Mouse (Mus musculus) thymus, adult 18-20 months (tissue): ENCODE measurements at regions not wholly inside any gene's neighbourhood (a gene's known extent, or its start where the extent isn't known, plus 50 kb on each side); places are given as distances from the start of the nearest gene placed in this dataset.

Experiments
- DNase-seq, 2 experiments: peaks; one replicate each; pipeline ENCODE4 v3.0.0; 2022; ENCODE audit warnings: mixed read lengths in 2 of 2

DNA sequence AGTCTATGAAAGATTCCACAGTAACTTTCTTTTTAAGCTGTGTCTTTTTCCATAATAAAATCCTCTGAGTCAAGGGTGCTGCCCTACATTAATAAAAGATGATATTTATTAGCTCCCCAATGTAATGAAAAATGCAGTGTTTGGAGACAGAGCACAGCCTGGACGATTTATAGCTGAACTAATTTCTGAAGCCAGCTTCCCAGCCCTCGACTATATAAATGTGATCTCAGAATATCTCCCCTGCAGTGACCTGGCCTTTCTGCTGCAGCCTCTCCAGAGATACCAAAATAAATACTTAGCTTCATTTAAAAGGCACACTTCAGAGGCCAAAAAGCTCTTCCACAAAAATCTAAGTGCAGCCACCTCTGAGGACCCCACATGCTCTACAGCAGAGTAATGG lies 534.7 kb downstream of the Zfp619 start:
- DNase-seq: no peak

DNA sequence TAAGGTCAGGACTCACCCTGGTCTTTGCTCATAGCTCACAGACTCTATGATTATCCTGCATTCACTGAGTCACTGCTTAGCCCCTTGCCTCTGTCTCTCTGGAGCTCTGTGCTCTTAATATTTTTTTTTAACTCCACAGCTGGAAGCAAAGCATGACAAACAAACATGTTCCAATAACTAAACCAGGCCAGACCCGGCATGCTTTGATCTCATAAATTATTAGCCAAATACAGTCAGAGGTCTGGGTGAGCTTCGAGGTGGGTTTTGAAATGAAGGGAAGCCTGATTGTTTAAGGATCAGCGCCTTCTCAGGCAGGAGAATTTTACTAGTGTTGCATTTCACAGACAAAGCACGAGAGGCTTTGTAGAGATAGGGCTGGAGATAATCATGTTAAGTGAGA lies 541.3 kb downstream of the Zfp619 start:
- no peak for DNase-seq

DNA sequence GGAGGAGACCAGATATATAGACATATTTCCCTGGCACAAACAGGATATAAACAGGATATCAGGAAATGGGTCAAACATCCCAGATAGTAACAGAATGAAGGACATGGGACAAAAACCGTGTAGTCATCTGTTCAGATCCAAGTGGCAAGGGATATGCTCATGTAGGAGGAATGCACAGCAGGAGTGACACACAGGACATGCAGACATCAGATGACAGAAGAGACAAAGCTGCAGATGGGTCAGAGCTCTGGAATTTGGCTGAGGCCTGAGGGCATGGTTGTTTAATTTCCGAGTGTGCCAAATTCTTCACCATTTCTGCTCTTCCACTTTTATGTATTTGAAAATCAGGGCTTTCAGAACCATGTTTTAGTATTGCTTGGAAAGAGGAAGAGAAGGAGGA lies 547.1 kb downstream of the Zfp619 start:
- no peak for DNase-seq

DNA sequence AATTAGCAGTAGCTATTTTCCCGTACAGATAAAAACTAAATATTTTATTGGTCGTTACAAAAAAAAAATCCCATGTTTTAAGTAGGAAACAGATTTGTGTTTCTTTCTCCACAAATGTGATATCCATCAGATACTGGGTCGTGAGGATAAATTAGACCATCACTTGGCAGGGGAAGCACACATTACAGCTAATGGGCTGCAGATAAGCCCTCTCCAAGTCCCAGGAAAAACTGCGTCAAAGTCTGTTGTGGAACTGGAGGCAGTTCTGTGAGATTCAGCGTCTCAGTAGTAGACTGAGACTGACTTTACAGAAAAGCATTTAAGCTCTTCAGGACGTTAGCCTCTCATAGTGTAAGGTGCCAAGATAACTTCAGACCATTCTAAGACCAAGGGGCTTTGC lies 548.0 kb downstream of the Zfp619 start:
- DNase-seq: no peak

DNA sequence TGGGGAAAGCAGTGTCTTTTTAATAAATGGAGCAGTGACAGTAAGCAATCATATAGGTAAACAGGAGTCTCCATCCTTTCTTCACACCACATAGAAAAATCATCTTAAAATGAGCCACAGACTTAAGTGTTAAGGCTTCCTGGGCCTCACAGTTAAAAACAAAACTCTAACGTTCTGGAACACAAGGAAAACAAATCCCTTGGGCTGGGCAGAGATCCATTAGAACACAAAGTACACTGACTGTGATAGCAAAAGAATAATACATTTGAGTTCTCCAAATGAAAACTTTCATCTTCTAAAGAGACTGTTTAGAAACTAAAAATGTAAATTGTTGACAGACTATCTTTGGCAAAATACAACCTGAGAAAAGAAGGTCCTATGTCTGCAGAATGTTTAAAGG lies 549.8 kb downstream of the Zfp619 start:
- no peak for DNase-seq

DNA sequence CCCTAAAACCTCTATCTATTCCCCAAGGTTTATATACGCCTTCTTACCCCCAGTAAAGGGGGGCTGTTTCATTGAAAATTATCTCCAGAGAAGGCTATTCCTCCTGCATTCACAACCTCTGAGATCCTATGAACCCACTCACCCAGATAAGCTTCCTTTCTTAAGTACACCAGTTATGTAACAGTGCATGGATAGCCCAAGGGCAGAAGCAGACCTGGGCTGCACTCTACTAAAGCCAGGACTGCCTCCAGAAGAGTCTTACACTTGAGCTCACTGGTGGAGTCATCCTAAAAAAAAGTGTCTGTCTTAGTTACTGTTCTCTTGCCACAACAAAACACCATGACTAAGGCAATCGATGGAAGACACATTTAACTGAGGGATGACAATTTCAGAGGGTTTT lies 553.7 kb downstream of the Zfp619 start:
- no peak for DNase-seq

DNA sequence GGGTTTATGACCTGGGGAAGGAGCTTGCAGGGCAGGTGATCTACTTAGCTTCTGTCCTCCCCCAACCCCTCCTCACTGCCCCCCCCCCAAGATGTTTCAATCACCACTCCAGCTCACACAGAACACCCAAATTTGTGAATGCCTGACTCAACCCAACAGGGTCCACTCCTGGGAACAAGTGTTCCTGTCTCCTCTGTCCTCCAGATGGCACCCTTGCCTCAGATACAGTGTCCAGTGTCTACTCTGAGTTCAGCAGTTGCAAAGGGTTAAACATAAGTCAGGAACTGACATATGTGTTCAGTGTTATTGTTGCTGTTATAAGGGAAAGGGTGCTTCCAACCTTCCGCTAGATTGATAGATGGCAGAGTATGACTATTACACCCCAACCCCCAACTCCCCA lies 554.9 kb downstream of the Zfp619 start:
- DNase-seq: no peak

DNA sequence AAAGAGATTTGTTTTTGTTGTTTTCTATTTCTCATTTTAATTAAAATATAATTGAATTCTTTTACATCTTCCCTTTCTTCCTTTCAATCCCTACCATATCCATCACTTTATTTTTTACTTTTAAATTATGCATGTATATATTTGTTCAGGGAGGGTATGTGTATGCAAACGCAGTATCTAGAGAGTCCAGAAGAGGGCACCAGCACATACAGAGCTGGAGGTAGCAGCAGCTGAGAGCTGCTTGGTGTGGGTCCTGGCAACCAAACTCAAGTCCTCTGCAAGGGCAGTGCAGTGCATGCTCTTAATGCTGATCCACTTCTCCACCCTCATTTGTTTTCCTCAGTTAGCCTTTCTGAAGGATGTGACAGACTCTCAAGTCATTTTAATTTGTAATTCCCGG lies 568.7 kb downstream of the Zfp619 start:
- DNase-seq: no peak

DNA sequence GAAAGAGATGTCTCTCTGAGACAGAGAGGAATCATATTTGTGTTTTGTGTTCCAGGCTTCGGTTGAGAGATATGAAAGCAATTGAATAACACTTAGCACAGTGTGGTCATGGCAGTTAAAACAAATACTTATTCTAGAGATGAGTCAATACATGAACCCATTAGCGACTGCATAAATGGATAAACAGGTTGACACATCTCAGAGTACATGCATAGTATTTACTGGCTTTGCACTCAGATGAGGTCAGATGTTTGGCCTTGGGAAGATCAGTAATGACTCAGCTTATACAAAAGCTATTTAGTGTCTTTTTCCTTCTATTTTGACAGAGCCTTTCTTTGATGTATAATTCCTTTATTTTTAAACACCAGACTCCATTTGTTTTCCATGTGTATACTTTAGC lies 579.5 kb downstream of the Zfp619 start:
- no peak for DNase-seq

DNA sequence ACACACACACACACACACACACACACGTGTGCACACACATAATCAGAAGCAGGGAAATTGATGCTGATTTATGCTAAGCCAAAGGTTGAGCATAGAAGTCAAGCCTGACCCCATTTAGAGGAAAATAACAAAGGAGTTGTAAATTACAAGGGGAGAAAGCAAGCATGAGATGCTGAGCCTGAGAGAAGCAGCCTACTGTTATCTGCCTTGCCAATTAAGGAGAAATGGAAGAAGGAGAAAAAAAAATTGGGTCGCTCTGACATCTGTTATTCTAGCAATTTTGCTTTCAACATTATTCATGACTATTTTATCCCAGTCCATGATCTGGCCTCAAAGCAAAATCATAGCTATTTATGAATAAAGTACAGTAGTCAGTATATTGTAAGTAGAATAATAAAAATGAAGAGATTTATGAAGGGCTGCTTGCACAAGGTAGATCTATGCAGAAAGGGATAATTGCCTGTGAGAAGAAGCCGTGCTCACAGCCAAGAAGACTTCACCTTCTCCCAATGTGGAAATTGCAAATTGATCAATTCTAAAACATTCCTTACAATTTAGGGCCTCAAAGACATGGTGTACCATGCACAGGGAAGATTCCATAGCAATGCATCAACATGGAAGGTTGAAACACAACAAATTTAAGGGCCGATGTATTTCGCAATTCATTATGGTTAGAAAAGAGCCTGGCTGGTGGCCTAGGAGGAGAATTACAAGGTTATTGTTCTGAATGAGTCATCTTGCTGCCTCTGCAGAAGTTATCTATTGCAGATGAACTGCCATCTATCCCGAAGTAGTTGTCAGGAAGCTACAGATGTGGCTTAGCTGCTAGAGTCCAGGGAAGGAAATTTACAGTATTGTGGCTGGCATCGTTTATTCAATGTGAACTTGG lies 585.7 kb downstream of the Zfp619 start:
- no peak for DNase-seq

DNA sequence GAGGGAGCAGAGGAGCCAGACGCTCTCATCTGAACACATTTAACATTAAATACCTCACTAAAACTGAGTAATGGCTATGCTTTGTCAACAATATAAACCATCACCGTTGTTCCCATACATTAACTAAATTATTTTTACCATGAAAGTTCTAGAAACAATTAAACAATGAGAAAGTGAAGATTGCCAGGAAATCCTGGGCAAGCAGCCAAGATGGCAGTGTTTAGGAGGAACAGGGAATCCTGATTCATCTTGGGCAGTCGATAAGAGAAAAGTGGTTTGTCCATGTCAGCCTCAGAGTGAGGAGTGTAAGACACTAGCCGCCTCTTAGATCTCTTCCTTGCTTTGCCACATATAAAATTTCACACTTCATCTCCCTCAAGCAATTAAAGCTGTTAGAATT lies 625.3 kb downstream of the Zfp619 start:
- DNase-seq: no peak

DNA sequence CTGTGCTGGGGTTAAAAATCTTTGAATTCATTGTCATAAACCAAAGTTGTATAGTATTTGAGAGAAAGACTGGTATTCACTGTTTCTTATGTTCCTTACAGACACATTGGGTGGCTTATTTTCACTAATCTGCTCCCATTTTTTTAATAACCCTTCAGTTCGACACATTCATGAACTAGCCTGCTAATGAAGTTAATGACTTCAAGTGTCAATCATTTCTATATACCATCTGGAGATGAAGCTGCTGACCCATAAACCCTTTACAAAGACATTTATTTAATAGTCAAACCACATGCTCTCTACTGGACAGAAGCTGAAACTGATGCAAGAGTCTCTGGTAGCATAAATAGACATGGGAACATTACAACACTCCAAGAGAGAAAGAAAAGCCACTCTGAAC lies 626.9 kb downstream of the Zfp619 start:
- no peak for DNase-seq

DNA sequence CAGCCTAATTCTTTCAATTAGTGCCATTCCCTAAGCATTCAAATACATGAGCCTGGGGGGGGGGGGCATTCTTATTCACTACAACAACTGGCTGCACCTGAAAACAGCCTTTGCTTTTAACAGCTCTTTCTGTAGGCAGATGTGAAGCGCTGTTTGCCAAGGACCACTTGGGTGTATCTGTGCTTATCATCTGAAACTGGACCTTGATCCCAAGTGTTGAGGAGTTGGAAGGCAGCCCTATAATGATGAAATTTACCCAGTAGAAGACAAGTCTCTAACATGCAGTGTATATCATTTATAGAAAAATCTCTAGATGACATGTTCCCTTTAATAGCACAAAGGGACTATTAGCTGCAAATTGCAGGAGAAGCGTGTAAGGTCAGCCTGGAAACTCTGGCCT lies 660.0 kb downstream of the Zfp619 start:
- DNase-seq: no peak

DNA sequence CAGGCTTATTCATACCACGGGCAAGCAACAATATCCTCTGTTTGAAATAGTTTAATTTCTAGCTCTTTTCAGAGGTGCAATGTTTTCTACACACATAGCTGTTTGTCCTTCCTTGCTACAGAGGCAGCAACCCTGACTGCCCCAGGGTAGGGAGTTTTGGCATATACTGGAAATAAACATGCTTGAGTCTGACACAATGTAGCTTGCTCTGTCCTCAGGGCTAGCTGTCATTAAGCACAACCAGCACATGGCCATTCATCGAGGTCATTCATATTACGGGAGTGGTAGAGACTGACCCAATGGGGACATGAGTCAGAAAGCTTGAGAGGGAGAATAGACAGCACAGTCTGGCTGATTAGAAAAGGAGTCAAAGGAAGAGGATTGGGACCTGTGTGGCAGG lies 677.8 kb downstream of the Zfp619 start:
- DNase-seq: no peak

DNA sequence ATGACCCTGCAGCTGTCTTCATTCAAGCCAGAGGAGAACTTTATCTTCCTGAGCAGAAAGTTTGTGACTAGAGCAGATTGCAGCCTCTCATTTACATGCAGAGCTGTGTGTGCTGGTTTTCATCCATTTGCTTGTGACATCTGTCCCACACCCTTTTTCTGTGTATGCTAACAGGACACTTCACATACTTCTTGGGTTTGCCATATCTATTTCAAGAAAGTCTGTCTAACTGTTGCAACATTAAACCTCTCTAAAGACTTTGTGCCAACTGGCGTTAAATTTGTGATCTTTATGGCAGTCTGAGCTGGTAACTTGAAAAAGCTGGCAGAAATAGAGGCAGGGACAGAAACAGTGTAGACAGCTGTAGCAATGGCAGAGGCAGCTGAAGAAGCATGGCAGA lies 685.0 kb downstream of the Zfp619 start:
- no peak for DNase-seq

DNA sequence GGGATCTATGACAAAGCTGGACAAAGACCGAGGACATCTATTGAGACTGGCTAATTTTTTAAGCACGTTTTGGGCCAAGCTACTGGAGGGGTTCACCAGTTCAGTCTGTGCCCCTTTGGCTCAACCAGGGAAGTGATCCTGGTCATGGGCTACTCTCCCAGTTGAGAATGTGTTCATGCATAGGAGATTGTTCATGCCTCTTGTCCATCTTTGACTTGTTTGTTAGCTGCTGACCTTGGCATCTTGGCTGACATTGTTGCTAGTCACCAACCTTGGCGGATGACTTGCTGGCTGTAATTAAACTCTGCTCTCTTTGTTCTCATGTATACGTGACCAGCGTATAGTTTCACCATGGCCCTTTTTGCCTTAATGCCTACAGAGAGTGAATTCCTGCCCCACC lies 686.2 kb upstream of the Vstm2b start:
- no peak for DNase-seq

DNA sequence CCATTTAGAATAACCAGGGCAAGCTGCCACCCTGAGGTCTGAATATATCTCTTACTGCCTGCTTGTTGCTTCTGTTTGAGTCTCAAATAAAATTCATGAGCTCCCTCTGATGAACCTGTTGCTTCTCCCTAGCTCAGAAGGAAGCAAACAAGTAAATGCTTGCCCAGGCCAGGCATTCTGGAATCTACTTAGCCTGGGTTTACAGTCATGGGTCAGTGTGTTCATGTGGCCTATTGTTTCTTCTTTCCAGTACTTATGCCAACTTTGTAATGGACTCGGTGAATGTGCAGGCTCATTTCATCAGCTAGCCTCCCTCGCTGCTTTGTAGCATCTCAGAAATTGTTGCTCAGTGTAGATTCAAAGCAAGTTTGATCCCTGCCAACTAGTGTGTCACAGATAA lies 685.6 kb upstream of the Vstm2b start:
- DNase-seq: no peak

DNA sequence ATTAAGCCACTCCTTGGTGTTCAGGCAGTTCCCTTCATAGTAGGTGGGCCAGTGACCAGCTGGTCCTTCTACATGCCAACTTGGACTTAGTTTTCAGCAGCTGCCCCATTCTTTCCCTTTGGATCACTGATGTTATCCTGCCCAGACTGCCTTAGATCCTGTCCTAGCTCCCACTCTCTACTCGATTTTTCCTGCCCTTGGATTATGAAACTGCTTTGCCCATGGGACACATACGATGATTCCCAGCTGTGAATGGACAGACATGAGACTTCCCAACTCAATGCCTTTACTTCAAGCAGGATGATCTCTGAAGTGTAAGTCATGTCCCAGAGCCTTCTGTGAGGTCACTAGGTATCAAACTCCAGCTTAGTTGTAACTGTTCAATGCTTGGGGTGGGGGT lies 684.5 kb upstream of the Vstm2b start:
- DNase-seq: no peak

DNA sequence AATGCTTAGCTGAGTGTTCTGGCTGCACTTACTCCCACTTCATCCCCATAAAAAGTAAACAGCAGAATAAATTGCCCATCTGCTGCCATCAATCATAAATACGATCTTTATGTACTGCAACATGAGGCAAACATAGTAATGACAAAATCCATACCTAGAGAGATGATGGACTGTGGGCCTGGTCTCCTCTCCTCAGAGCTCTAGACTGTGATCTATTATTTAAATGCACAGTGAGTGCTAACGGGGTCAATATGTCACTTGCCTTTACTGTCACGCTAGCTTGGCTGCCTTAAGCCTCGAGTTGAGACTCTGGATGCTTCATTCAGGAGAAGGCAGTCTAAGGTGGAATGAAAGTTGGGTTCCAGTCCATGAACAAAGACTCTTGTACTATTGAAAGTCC lies 683.7 kb upstream of the Vstm2b start:
- DNase-seq: no peak

DNA sequence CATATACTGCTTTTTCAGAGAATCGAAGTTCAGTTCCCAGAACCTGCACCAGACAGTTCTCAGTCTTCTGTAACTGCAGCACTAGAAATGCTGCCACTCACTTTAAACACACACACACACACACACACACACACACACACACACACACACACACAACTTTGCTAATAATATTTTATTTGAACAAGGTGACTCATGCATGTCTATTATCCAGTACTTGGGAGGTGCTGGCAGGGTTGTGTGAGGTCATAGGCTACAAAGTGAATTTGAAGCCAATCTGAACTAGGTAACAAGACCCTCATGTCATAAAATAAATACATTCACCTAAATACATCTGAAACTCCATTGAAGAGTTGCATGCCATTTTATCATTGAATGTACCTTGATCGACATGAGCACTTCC lies 682.9 kb upstream of the Vstm2b start:
- DNase-seq: no peak

DNA sequence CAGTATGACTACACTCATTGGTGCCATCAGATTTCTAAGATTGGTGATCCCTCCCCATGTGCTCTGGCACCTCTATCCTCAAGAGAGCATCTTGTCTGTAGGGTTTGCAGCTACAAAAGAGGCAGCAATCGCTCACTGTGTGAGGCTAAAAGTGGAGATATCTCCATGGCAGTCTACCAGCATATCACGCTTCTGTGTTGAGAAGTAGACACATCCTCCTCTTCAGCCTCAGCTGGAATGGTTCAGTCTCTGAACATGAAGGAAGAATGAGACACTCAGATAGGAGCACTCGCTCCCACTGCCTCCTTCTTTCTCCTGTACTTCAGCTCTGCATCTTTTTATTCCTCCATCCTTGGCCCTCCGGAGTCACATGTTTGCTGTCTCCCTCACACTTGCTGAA lies 677.6 kb upstream of the Vstm2b start:
- no peak for DNase-seq

DNA sequence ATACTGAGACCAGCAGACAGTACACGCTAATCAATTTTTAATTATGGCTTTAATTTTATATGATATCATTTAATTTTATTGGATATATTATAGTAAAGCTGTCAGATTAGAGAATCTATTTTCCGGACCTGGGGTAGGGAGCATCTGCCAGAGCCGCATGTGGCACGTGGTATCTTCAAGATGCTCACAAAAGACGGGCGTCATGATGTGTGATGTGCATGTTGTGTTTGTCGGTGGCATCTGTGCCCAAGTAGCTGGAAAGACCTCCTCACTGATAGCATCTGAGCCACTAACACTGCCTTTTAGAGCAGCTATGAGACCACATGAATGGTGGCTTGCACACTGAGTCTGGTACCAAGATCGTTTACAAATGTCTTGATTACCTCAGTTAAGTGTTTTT lies 652.9 kb upstream of the Vstm2b start:
- no peak for DNase-seq

DNA sequence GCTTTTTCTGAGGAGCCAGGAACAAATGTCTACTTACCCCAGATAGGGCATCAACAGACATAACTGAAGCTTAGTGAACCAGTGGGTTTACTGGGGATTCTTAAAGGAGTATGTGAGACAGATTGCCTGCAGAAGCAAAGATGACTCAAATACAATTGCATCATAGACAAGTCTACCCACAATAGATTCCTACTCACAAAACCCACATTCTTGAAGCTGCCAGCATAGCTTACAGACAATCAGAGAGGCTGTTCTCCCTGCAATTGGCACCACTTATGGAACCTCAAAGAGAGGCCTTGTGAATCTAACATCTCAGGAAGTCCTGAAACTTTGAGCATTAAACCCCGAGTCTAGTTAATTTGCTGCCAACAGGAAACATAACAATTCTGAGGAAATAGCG lies 649.6 kb upstream of the Vstm2b start:
- no peak for DNase-seq

DNA sequence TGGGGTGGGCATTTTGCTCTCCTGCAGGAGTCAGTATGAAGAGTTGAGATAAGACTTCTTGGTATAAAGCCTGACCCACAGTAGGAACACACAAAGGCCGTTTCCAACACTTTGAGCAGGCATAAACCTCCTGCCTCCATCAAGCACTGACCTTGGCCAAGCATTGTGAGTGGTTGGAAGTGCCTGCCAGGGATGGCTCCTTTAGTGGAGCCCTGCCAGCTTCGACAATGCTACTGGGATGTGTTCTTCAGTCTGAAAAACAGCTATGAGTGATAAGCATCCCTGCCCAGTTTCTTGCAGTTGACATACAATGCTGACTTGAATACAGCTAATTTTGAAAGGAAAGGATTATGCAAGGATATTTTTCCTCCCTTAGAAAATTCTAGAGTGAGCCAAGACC lies 644.6 kb upstream of the Vstm2b start:
- DNase-seq: no peak

DNA sequence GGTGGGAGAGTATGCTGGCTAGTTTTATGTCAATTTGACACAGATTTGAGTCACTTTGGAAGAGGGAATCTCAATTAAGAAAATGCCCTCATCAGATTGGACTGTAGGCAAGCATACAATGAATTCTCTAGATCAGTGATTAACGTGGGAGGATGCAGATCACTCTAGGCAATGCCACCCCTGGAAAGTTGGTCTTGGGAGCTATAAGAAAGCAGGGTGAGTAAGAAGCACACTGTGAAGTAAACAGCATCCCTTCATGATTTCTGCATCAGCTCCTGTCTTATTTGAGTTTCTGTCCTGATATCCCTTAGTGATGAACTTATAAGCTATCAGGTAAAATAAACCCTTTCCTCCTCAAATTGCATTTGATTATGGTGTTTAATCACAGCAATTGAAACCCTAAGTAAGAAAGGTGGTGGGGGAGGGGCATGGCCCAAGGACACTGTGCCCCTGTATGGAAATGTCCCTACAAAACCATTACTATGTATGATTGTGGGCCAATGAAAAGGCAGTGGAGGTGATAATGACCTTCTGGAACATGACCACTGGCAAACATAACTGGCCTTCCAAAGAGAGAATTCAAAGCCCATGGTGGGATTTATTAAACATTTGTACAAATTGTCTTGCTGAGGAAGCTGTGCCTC lies 640.3 kb upstream of the Vstm2b start:
- no peak for DNase-seq
